Mouse (Mus musculus): ENCODE measurements around the gene Zfp831.

The Zfp831 gene

GRCm38 (mm10) chr2:174655341-174655740 lies 12.0 kb downstream of the Zfp831 start:
- DNase-seq = no peak

DNA sequence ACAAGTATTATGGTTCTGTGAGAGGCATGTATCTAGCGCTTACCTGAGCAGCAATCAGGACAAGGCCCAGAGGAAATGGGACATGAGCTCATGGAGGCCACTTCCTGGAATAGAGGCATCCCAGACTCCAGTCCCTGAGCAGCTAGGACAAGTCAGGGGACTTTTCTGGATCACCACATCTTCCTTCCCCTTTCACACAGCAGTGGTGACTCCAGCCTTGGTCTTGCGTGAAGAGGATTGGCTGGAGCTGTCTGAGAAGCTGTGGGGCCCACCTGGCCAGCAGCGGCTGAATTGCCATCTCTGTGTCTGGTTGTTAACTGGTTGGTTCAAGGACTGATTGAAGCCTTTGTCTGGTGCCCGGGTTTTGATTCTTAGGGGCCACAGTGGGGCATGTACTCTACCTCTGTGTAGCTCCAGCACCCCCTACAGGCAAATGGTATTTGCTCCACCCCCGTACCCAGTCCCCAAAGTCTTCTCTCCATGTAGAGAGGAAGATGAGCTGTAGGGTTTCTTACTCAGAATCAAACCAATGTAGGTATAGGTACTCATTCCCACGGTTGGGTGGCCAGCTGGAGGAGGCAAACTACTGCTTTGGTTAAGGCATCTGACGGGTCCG lies 15.0 kb downstream of the Zfp831 start:
- no peak for DNase-seq

DNA sequence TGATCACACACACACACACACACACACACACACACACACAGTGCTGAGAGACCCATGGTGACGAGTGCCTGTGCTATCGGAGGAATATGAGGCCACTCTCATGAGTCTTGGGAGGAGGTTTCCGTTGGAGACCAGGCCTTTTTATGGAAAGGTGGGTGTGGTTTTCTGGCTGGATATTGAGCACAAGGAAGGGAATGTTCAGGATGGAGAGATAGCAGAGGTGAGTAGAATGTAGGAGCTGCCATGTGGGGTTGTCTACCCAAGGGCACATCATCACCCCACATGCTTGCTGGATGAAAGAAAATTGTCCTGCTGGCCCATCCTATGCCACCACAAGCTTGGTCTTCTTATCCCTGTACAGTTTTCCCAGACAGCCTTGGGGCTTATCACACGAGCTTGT lies 16.5 kb downstream of the Zfp831 start:
- DNase-seq = no peak

GRCm38 (mm10) chr2:174660321-174660720 lies 17.0 kb downstream of the Zfp831 start:
- DNase-seq = no peak

DNA sequence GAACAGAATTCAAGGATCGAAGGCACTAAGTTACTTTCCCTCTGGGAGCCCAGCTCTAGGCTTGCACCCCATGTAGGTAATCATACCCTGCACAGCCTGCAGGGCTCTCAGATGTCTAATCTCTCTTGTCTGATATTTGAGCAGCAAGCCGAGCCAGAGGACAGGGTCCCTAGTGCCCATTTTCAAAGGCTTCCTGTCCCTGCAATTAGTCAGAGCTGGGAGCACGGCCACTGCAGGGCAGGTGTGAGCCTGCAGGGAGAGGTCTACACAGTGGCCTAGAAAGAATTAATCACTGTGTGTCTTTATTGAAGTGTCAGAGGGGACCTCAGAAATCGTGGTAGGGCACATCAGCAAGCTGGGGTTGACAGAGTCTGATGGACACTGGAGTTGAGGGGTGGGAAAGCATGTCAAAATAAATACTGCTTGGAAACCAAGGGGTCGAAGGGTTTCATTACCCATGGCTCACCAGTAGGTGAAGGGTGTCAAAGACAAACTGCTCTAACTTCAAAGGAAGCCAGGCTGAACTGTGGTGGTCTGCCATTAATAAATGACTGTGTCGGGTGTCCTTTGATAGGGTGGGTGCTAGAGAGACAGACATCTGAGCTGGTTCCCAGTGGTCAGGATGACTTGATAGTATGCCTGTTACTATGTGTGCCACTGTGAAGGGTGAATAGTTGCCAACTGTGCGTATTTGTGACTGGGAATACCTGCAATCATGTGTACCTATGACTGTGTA lies 18.3 kb downstream of the Zfp831 start:
- DNase-seq = no peak

DNA sequence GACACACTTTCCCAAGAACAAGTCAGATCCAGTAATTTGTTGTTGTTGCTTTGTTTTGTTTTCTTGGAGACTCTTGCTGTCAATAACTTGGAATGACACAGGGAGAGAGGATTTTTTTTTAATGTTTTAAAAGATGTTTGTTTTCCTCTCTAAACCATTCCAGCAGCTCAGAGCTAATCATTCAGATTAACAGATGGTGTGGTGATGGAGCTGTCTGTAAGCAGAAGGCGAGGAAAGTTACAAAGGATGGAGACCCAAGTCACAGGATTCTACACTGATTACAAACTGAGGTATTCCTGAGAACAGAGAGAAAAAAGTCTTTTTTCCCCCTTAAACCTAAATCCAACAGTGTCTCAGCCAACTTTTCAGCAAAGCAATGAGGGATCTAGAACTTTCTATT lies 19.3 kb downstream of the Zfp831 start:
- DNase-seq = no peak

DNA sequence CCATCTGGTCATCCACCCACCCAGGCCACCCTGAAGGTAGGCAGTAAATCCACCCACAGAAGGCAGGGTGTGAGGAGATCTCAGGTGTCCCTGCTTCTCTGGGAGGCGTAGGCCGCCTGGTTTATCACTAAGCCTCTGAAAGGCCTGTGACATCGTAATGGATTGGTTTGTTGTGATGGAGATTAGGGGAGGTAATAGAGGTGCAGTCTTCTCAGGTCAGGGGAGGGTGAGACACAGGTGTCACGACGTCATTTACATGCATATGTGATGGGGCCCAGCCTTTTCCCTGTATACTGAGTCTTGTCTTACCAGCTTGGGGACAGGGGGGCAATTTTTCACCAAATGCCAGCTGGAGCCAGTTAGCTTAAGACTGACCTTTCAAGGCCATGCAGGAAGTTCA lies 22.1 kb downstream of the Zfp831 start:
- no peak for DNase-seq

DNA sequence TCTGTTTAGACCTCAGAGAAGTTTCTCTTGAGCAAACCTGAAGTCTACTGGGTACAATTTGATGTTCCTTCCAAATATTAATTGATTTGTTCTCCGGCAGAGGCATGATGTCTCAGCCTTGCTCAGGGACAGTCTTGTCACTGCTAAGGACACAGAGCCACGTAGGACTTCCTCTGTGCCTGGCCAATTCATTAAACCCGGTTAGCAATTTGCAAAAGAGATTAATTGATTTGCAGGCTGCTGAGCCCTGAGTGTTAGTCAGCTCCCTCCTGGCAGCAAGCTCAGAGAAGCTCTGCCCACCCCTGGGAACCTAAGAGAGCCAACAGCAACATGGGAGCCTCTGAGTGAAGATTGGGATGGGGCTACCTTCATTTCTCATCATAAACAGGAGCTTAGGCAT lies 25.5 kb downstream of the Zfp831 start:
- no peak for DNase-seq

- DNase-seq = peak; percentile 21
Measured at GRCm38 (mm10) chr2:174672506-174673190, 29.3 kb downstream of the Zfp831 start.

GRCm38 (mm10) chr2:174673592-174674286 lies 30.4 kb downstream of the Zfp831 start:
- DNase-seq = peak; percentile 67

DNA sequence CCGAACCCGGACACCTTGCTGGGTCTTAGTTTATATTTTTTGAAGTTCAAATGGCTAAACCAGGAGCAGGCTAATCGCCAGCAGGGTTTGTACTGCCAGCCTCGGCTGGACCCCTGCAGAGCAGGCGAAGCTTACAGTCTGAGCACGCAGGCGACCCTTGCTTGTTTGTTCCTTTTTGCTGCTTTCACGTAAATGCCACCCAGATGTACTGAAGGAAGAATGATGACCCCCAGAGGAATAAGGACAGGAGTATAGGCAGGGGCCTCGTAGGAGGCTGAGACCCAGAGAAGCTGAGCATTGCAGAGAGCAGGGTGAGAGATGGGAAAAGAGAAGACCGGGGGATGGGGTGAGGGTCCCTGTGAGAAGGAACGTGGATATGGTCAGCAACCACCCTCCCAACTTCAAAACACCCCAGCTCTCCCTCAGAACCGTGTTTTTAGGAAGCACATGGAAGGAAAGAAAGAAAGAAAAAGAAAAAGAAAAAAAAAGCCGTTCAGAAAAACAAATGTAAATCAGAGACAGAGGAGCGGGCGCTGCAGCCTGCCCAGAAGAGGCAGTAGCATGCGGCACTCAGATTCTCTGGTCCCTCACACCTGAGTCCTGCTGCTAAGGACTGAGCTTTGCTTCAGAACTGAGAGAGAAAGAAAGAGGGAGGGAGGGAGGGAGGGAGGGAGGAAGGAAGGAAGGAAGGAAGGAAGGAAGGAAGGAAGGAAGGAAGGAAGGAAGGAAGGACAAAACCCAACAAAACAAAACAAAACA lies 31.1 kb downstream of the Zfp831 start:
- DNase-seq = no peak

- peak; percentile 49 for DNase-seq
Measured at GRCm38 (mm10) chr2:174675642-174676041, 32.3 kb downstream of the Zfp831 start.

GRCm38 (mm10) chr2:174701351-174701750 lies 58.0 kb downstream of the Zfp831 start:
- DNase-seq = no peak

GRCm38 (mm10) chr2:174707101-174707500 lies 63.8 kb downstream of the Zfp831 start:
- no peak for DNase-seq

DNA sequence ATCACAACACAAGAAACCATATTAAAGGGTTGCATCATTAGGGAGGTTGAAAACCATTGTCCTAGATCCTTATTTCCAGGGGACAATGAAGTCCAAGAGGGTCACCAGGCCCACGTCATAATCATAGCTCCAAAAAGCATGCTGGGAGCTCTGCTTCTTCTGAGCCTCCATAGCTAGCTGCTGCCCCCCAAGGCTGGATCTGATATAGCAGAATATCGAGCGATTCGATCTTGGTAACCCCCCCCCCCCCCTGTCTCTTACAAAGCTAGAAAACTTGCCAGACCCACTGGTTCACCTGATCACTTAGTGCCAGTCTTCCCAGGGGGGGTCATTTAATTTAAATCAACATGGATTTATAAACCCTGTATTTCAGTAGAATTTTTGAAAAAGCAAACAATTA lies 65.3 kb downstream of the Zfp831 start:
- DNase-seq = no peak

GRCm38 (mm10) chr2:174710185-174710584 lies 66.9 kb downstream of the Zfp831 start:
- DNase-seq = no peak

- no peak for DNase-seq
Measured at GRCm38 (mm10) chr2:174712043-174712442, 68.7 kb downstream of the Zfp831 start.

- DNase-seq = no peak
Measured at GRCm38 (mm10) chr2:174715938-174716337, 72.6 kb downstream of the Zfp831 start.

DNA sequence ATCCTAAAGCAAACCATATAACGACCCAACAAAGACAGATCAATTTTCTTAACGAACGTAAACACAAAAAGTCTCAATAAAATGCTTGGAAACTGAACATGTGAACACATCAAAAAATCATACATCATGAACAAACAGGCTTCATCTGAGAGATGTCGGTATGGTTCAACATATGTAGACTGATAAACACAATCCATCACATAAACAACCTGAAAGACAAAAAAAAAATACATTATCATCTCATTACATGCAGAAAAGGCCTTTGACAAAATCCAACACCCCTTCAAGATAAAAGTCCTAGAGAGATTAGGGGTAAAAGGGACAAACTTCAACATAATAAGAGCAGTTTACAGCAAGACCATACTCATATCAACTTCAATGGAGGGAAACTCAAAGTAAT lies 74.5 kb downstream of the Zfp831 start:
- no peak for DNase-seq

GRCm38 (mm10) chr2:174727114-174727823 lies 83.9 kb downstream of the Zfp831 start:
- DNase-seq = no peak

GRCm38 (mm10) chr2:174731939-174732338 lies 88.6 kb downstream of the Zfp831 start:
- no peak for DNase-seq

- no peak for DNase-seq
Measured at GRCm38 (mm10) chr2:174735270-174735669, 91.9 kb downstream of the Zfp831 start.
